Mouse (Mus musculus) T-helper 17 cell (primary cell): ENCODE results near the gene AC124108.1.

Source experiments
- in situ Hi-C, 2 experiments: fragments of 300-600 bp; cut with MboI, MseI; formaldehyde crosslinking; loops; 1 replicate in 1 of 2; 2 replicates in 1 of 2; pipeline ENCODE4 v1.15.1; 2025; ENCODE audit warnings: high pct_unique_total_duplicates in 2 of 2

AC124108.1 gene

DNA sequence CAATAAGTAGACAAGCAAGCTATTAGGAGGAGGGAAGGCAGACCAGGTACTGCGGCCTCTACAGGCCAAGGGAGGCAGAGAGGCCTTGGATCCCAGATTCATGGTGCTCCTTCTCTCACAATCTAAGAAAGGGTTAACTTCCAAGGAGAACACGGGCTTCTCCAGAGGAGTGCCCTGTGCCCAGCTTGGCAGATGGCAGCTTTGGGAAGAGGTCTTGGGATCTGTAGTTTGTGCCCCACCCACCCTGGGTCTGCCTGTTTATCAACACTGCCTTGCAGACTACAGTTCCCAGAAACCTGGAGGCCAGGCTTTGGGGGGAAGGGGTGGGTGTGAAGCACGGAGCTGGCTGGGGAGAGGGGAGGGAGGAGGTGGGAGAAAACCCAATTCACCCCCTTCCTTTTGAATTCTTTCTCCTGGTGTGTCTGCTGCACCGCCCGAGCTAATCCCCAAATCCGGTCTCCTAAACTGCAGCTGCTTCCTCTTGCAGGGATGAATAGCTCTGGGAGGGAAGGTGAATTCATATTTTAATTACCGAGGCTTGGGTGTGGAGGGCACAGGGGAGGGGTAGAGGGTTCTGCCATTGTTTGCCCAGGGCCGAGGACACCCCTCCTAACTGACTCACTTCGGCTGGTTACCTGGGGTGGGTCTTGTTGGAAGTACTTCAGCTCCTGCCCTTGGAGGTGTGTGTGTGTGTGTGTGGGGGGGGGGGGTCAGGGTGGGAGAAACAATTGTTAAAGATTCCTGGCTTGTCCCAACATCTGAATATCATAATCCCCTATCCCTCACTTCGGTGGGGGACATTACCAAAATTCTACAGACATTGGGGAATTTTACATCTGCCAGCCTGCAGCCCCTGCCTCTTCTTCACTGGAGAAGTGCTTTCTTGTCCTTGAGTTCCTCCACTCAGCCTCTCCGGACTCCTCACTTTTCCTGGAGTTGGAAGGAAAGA is 9.6 kb downstream of the AC124108.1 start:
- in situ Hi-C loops: no loop called here

DNA sequence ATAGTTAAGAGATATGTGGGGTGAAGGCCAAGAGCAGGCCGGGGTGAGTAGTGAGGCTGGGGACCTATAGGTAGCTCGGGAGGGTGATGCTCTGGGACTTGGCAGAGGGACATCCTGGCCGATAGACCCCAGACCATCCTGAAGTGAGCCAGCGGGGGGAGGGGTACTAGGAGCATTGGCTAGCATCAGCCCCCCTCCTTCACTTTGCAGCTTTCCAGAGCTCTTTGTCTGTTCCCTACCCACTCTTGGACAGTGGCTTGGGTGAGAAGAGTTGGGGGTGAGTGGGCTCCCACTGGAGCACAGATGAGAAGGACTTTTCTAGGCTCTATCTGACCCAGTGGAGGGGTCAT is 10.2 kb downstream of the AC124108.1 start:
- in situ Hi-C loops: no loop called here

DNA sequence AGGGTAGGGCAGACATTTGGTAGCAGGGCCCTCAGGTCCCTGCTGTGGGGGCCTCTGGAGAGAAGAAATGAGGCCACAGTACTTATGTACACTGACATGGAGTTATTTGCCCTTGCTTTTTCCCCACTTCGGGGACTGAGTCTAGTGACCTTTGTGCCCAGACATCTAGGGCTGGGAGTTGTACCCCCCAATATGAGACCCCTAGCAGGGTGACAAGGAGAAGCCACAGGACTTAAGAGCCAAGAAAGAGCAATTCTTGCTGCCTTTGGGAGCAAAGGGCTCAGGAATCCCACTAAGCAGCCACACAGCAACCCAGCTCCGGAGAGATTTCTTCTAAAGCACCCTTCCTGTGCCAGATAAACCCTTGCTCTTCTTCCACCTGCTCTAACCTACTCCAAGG is 10.7 kb downstream of the AC124108.1 start:
- in situ Hi-C loops: no loop called here

DNA sequence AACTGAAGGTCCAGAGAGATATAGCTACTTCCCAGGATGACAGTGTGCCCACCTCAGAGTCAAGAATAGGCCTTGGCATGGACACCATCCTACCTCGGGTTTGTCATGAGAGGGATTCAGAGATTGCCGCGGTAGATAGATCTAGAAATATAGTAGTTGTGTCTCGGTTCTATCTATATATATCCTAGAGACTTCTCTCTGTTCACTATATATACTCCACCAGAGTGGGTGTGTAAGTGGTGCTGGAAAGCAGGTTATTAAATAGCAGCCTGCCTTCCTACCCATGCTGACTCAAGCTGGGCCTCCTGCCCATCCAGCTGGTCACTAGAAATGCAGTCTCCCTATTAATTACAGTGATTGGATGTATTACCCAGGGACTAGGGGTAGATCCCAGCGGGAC is 11.5 kb downstream of the AC124108.1 start:
- in situ Hi-C loops: no loop called here

DNA sequence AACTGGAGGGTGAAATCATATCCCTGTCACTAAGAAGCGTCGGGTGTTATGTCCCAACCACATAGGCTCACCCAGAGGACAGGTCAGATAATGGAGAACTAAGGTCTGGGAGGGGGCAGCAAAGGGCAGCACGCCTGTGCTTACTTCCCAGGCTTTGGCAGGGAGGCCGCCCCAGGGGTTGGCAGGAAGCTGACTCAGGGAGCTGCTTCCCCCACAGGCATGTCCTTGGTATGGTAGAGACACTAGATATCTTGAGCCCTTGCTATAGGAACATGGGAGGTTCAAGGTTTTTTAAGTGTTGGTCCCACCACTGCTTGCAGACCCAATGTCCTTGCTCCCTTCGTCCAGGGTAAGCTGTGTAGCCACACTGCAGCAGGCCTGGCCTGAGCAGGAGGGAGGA is 14.7 kb downstream of the AC124108.1 start:
- in situ Hi-C loops: no loop called here

- in situ Hi-C loops: no loop called here
Measured at GRCm38 (mm10) chr1:132206828-132207227, 15.6 kb downstream of the AC124108.1 start.

DNA sequence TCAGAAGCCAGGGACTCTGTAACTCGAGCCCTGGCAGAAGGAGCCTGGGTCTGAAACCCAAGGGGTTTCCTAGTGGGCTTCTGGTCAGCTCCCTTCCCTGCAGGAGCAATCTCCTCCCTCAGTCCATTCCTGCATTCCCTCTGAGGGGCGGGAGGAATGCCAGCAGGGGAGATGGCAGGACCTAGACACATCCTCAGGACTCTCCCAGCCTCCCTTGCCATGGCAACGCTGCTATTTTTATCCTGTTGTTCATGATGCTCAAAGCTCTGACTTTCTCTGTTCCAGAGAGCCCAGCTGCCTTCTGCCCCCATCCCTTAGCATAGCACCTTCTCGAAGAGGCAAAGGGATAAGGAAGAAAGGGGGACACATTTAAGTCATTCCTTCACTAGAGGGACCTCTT is 16.9 kb downstream of the AC124108.1 start:
- in situ Hi-C loops: no loop called here

- in situ Hi-C loops: no loop called here
Measured at GRCm38 (mm10) chr1:132209400-132209799, 18.1 kb downstream of the AC124108.1 start.

DNA sequence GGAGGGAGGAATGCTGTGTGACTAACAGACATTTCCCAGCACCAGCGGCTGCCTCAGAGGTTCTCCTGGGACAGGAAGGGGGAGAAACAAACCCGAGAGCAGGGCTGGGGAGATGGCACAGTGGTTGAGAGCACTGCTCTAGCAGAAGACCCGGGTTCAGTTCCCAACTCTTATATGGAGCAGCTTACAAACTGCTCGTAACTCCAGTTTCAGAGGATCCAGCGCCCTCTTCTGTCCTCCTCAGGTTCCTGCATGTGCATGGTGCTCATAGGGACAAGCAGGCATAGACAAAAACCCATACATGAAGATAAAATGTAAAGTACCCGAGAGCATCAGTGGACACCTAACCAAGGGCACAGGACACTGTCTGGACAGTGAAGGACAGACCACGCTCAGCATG is 19.7 kb downstream of the AC124108.1 start:
- in situ Hi-C loops: no loop called here

DNA sequence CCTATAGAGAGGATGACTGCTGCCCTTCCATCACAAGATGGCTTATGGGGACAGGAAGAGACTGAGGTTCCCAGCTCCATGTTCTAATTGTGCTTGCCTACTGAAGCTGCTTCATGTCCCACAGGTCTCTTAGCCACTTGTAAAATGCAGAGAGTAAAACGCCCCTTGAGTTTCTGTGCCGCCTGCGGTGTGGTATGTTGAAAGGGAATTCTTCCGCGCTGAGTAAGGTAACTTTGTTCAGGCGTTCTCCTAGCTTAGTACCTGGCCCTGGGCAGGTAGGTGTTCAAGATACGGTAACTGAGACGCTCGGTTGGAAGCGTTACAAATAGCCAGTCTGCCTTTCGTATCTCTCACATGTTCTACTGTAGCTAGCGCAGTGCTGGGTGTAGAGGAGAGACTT is 20.4 kb downstream of the AC124108.1 start:
- in situ Hi-C loops: no loop called here

GRCm38 (mm10) chr1:132212218-132212617 is 21.0 kb downstream of the AC124108.1 start:
- in situ Hi-C loops: no loop called here

DNA sequence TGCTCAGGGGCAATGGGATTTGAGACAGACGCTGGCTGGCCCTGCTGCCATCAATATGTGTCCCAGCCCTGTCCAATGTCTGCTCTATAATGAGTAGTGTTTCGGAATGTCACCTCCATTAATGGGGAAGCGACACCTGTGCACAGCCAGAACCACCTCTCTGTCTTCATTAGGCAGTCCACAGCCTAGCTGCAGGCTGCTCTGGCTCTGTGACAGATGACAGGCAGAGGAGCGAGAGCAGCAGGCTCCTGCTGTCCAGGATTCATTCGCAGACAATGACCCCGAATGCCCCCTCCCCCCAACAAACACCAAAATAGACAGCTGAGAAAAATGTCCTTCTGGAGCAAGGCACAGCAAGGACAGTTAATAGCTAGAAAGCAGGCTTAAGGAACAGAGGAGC is 21.8 kb downstream of the AC124108.1 start:
- in situ Hi-C loops: no loop called here

DNA sequence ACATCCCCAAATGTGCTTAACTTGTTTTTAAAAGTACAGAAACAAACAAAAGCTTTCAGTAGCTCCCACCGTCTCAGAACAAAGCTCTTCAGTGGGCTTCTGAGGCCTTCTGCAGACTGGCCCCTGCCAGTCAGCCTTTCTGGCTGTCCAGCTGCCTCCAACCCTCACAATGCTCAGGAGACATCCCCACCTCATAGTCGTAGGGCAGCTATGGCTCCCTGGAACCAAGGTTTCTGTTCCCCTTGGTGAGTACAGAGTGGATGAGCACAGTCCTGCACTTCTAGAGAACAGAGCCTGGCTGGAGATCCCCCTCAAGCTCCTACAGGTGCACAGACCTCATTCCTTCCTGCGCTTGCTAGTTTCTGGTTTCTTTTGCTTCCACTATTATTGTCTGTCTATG is 25.0 kb downstream of the AC124108.1 start:
- in situ Hi-C loops: no loop called here

- in situ Hi-C loops: no loop called here
Measured at GRCm38 (mm10) chr1:132221627-132222026, 30.4 kb downstream of the AC124108.1 start.

GRCm38 (mm10) chr1:132222166-132222565 is 30.9 kb downstream of the AC124108.1 start:
- in situ Hi-C loops: no loop called here

- in situ Hi-C loops: no loop called here
Measured at GRCm38 (mm10) chr1:132226297-132227080, 35.2 kb downstream of the AC124108.1 start.

- in situ Hi-C loops: loop anchor here in 1 of 2 experiments (10.0 kb wide), 1 partner anchor 125 kb away; no protein-coding TSS in a partner anchor
Measured at GRCm38 (mm10) chr1:132229667-132230066, 38.4 kb downstream of the AC124108.1 start, which contains the start of gene Gm10188. Gm10188 (minus strand) TSS chr1:132229767.

GRCm38 (mm10) chr1:132231470-132232274 is 40.4 kb downstream of the AC124108.1 start:
- in situ Hi-C loops: loop anchor here in 1 of 2 experiments (10.0 kb wide), 1 partner anchor 123 kb away; no protein-coding TSS in a partner anchor

GRCm38 (mm10) chr1:132233566-132233965 is 42.3 kb downstream of the AC124108.1 start:
- in situ Hi-C loops: loop anchor here in 1 of 2 experiments (10.0 kb wide), 1 partner anchor 121 kb away; no protein-coding TSS in a partner anchor

DNA sequence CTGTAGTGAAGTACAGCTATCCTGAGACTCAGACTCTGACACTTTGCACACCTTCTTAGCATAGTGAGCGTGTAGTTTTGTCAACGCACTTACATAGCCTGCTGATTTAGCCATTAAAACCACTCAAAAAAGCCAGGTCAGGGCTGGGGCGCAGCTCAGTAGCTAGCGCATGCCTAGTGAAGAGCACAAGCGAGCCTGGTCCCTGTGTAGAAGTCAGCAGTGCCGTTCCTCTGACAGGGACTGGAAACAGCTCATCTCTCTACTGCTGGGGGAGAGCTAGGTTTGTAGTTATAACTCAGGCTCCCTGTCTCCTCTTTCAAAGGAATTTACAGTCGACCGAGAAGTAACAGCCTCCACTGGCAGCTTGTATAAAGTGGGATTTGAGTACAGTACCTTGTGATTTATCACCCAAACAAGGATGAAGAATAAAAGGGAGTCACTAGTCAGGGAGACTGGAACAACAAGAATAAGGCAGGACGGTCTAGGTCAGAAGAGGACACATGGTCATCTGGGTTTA is 43.6 kb downstream of the AC124108.1 start:
- in situ Hi-C loops: loop anchor here in 1 of 2 experiments (10.0 kb wide), 1 partner anchor 120 kb away; no protein-coding TSS in a partner anchor

DNA sequence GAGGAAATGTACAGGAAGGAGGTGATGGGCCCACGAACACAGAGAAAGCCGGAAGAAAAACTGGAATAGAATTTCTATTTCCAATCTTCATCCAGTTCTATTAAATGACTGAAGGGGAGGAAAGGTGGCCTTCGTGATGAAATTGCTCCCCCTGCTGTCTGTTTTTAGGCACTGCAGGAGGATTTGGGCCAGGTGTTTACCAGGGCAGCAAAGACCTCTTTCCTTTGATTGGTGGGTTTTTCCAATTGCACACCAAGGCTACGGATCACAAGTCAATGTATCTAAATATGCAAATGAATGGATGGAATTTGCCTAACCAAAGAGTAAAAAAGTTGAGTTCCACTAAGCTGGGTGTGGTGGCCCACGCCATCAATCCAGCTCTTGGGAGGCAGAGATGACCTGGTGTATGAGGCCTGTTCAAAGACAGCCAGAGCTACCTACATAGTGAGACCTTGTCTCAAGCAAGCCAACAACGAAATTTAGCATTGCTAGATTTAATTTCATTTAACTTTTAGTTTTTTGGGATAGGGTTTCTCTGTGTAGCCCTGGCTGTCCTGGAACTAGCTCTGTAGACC is 46.4 kb downstream of the AC124108.1 start:
- in situ Hi-C loops: loop anchor here in 1 of 2 experiments (10.0 kb wide), 1 partner anchor 117 kb away; no protein-coding TSS in a partner anchor
